Comparison of ENCODE assay signal across 8 mouse cellular contexts in genomic region chr4:143388955-143389702, GRCm38 (mm10). TPM values are rescaled to one million over a fixed set of nuclear protein-coding genes. Genes with fewer than 3 reads are reported as not detected.
A peak's percentile ranks its signal among the peaks of the same experiment; 100 is the strongest.
DNase-seq lines count a peak whose midpoint lies in the region; ATAC-seq and TF ChIP-seq lines count a peak whose summit lies in the region.

No protein-coding gene starts in this region.

- WGBS in hindbrain, embryonic 16.5 days: 10% methylated on average over 32 of the region's 43 CpGs
- 12% methylated on average over 27 of the region's 43 CpGs for WGBS in limb, embryonic 14.5 days
- 10% methylated on average over 36 of the region's 43 CpGs for WGBS in midbrain, embryonic 15.5 days

- peak overlapping the region; percentile 43 for H3K4me3 ChIP-seq in hindbrain, embryonic 16.5 days (ENCODE audit: low read length)
- H3K4me3 ChIP-seq in limb, embryonic 14.5 days (replicated peaks; ENCODE audit: low read length): peak overlapping the region; percentile 37
- peak overlapping the region; percentile 37 for H3K4me3 ChIP-seq in midbrain, embryonic 15.5 days

- no peaks in the 10 kb centered on the region; the same call in 1 of the 2 replicates for H3K27me3 ChIP-seq in hindbrain, embryonic 16.5 days (replicated peaks; ENCODE audit: control insufficient read depth, insufficient read depth, low read length)
- H3K27me3 ChIP-seq in limb, embryonic 14.5 days (ENCODE audit: control insufficient read depth, insufficient read depth, low read length): no peaks in the 10 kb centered on the region
- H3K27me3 ChIP-seq in midbrain, embryonic 15.5 days (replicated peaks): no peaks in the 10 kb centered on the region

- H3K36me3 ChIP-seq in hindbrain, embryonic 16.5 days (ENCODE audit: control insufficient read depth, insufficient read depth, low read length): no peaks in the 10 kb centered on the region
- no peaks in the 10 kb centered on the region for H3K36me3 ChIP-seq in limb, embryonic 14.5 days (ENCODE audit: control insufficient read depth, insufficient read depth, low read length)
- no peaks in the 10 kb centered on the region for H3K36me3 ChIP-seq in midbrain, embryonic 15.5 days (replicated peaks)

- TF ChIP-seq POLR2A in limb, embryonic 14.5 days (IDR thresholded peaks at IDR 0.05; ENCODE audit: borderline replicate concordance, extremely low read depth, insufficient read depth, insufficient read length): no peak

- H3K9ac ChIP-seq in hindbrain, embryonic 16.5 days (ENCODE audit: low read depth, low read length): peak overlapping the region; percentile 52
- peak overlapping the region; percentile 55 for H3K9ac ChIP-seq in limb, embryonic 14.5 days (ENCODE audit: low read depth, low read length, severe bottlenecking)
- H3K9ac ChIP-seq in midbrain, embryonic 15.5 days: peak overlapping the region; percentile 27; the same call in 1 of the 2 replicates

- no peaks in the 10 kb centered on the region; the same call in 1 of the 2 replicates for H3K9me3 ChIP-seq in hindbrain, embryonic 16.5 days (ENCODE audit: control insufficient read depth, low read length)
- 0 out of 2 replicates have a peak, but pooled peaks cover 4% of the 10 kb centered on the region for H3K9me3 ChIP-seq in limb, embryonic 14.5 days (ENCODE audit: control insufficient read depth, low read length)
- H3K9me3 ChIP-seq in midbrain, embryonic 15.5 days: no peaks in the 10 kb centered on the region

- peaks cover 2% of the 10 kb centered on the region; the same call in 1 of the 2 replicates for H3K4me1 ChIP-seq in hindbrain, embryonic 16.5 days (ENCODE audit: control insufficient read depth, insufficient read depth, low read depth, low read length)
- no peaks in the 10 kb centered on the region for H3K4me1 ChIP-seq in limb, embryonic 14.5 days (ENCODE audit: control insufficient read depth, insufficient read depth, low read length)
- H3K4me1 ChIP-seq in midbrain, embryonic 15.5 days: peaks cover 3% of the 10 kb centered on the region; the same call in 1 of the 2 replicates

- no peak overlapping the region for H3K27ac ChIP-seq in hindbrain, embryonic 16.5 days (ENCODE audit: low read depth, low read length)
- H3K27ac ChIP-seq in limb, embryonic 14.5 days (replicated peaks; ENCODE audit: low read depth, low read length): no peak overlapping the region
- no peak overlapping the region for H3K27ac ChIP-seq in midbrain, embryonic 15.5 days

- peak overlapping the region; percentile 61 for H3K4me2 ChIP-seq in hindbrain, embryonic 16.5 days (ENCODE audit: low read length)
- H3K4me2 ChIP-seq in limb, embryonic 14.5 days (replicated peaks; ENCODE audit: low read depth, low read length, severe bottlenecking): peak overlapping the region; percentile 50
- peak overlapping the region; percentile 66 for H3K4me2 ChIP-seq in midbrain, embryonic 15.5 days

- ATAC-seq in hindbrain, embryonic 16.5 days: peak; percentile 92
- peak; percentile 88 for ATAC-seq in limb, embryonic 14.5 days (ENCODE audit: low FRiP score, low read depth)
- ATAC-seq in midbrain, embryonic 15.5 days (replicated peaks): peak; percentile 88

- DNase-seq in adrenal gland, adult (ENCODE audit: inconsistent age in 2 of 2, low spot score in 1 of 2): peak; percentile 33 to 70
- DNase-seq in adrenal gland, adult 8-10 months: no peak
- DNase-seq in brain, adult 2 months (ENCODE audit: low read depth, low spot score): peak; percentile 20
- peak; percentile 53 for DNase-seq in gastrocnemius, postnatal 10 days
- DNase-seq in limb, embryonic 14.5 days (ENCODE audit: low spot score): peak; percentile 71
- peak; percentile 17 for DNase-seq in thymus, postnatal 0 days (ENCODE audit: low spot score)

RNA-seq across cellular contexts. Expression of gene Pramel1, which starts 5.1 kb away (rescaled TPM):
- total RNA-seq in adrenal gland, adult 8-10 months (2022): not detected
- total RNA-seq in gastrocnemius, postnatal 10 days (2021): under 1 TPM; 0.19 to 0.25 TPM
- not detected in 2 replicates for polyA plus RNA-seq in hindbrain, embryonic 16.5 days (2015; fragmentation: Nextera tagmentation; extraction: Ambion mirVana)
- polyA plus RNA-seq in limb, embryonic 14.5 days (2012; rRNA removed): 0.03 TPM in 1 of 2 replicates, not detected in the other
- not detected in 2 replicates for polyA plus RNA-seq in limb, embryonic 14.5 days (2014; fragmentation: Nextera tagmentation; extraction: Ambion mirVana)
- not detected in 2 replicates for polyA plus RNA-seq in midbrain, embryonic 15.5 days (2015; fragmentation: Nextera tagmentation; extraction: Ambion mirVana)
- not detected in 2 replicates for polyA plus RNA-seq in thymus, postnatal 0 days (2015; fragmentation: Nextera tagmentation; extraction: Ambion mirVana)

RNA-seq across cellular contexts. Expression of gene Pramef8, which starts 23.1 kb away (rescaled TPM):
- 10 to 100 TPM; 12.1 to 15.1 (median 14.6) TPM for total RNA-seq in adrenal gland, adult 8-10 months (2022)
- total RNA-seq in gastrocnemius, postnatal 10 days (2021): 1 to 10 TPM; 7.3 TPM
- polyA plus RNA-seq in hindbrain, embryonic 16.5 days (2015; fragmentation: Nextera tagmentation; extraction: Ambion mirVana): 21.7 and 23.2 TPM in 2 replicates
- polyA plus RNA-seq in limb, embryonic 14.5 days (2012; rRNA removed): 11.4 and 13.8 TPM in 2 replicates
- polyA plus RNA-seq in limb, embryonic 14.5 days (2014; fragmentation: Nextera tagmentation; extraction: Ambion mirVana): 13.5 and 14.0 TPM in 2 replicates
- 25.6 and 27.4 TPM in 2 replicates for polyA plus RNA-seq in midbrain, embryonic 15.5 days (2015; fragmentation: Nextera tagmentation; extraction: Ambion mirVana)
- polyA plus RNA-seq in thymus, postnatal 0 days (2015; fragmentation: Nextera tagmentation; extraction: Ambion mirVana): 17.9 and 19.1 TPM in 2 replicates

RNA-seq across cellular contexts. Expression of gene Lrrc38, which starts 39.6 kb away (rescaled TPM):
- total RNA-seq in adrenal gland, adult 8-10 months (2022): under 1 TPM; 0.29 to 0.70 (median 0.45) TPM
- total RNA-seq in gastrocnemius, postnatal 10 days (2021): 10 to 100 TPM; 18.6 to 24.2 TPM
- 0.38 and 0.69 TPM in 2 replicates for polyA plus RNA-seq in hindbrain, embryonic 16.5 days (2015; fragmentation: Nextera tagmentation; extraction: Ambion mirVana)
- 1.8 and 2.4 TPM in 2 replicates for polyA plus RNA-seq in limb, embryonic 14.5 days (2012; rRNA removed)
- 1.2 and 1.5 TPM in 2 replicates for polyA plus RNA-seq in limb, embryonic 14.5 days (2014; fragmentation: Nextera tagmentation; extraction: Ambion mirVana)
- 0.27 and 0.31 TPM in 2 replicates for polyA plus RNA-seq in midbrain, embryonic 15.5 days (2015; fragmentation: Nextera tagmentation; extraction: Ambion mirVana)
- polyA plus RNA-seq in thymus, postnatal 0 days (2015; fragmentation: Nextera tagmentation; extraction: Ambion mirVana): not detected in 2 replicates
